Mouse (Mus musculus): ENCODE results near the gene Rpgrip1l. TPM values are rescaled to one million over a fixed set of nuclear protein-coding genes. Genes with fewer than 3 reads are reported as not detected.

Rpgrip1l gene
- 1.7 TPM for polyA plus RNA-seq (2014; fragmentation: Illumina TruSeq; extraction: RNeasy Lipid Tissue Mini Kit (QIAGEN cat#74804); ENCODE audit: low read depth, low replicate concordance)

DNA sequence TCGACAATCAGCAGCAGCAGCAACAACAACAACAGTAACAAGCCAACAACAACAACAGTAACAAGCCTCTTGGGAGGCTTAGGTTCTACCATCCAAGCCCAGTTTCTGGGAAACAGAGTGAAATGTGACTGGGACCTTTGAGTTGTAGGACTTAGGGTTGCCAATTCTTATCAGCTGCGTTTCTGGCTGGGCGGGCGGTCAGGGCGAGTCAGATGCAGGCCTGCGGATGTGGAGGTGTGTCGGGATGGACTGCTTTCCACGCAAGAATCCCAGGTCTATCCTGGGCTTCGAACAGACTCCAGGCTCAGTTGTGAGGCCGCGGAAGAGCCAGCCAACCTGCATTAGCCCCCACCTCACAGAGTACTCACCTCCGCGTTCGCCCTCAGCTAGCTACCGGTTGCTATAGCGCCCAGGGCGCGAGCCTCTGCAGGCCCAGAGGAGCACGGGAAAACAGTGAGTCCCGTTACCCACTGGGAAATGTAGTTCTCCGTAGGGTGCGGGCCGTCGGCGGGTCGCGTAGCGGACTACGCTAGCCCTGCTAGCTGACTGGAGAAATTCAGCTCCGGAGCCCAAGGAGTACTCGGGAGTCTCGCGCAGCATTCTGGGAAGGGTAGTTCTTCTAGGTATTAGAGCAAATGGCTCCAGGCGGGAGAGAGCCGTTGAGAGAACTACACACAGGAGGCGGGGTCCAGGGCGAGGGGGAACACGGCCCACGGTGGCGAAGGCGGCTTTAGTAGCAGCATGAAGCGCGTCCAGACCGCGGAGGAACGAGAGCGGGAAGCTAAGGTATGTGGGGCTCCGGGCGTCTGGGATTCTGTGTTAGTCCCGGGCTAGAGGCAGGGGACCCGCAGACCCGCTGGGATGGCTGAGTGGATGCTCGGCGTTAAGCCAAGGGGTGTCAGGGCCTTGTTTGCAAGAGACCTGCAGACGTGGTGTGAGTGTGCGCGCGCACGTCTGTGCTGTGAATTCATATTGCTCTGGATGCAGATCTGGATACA is at the start of gene Rpgrip1l, which contains the start of gene Fto:
Gene Rpgrip1l, minus strand, starts transcription at position 428 of the 998 bp plus-strand sequence.
Gene Fto, plus strand, starts transcription at position 691 of the 998 bp plus-strand sequence.

DNA sequence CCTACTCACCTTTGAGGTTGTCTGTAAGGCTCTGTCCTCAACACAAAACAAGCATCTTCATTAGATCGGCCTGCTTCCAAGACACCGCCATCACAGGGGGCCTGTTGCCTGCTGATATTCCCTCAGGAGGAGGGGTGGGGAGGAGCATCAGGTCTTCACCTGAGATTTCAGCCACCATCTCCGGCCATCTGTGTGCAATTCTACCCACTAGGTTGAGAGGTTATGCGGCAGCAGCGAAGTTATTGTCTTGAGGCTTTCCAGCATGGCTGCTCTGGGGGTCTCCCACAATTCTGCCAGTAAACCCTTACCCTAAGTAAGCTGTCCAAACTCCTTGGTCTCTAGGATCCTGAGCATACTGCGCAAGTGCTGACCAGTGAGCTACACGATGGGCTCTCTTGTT is 113.2 kb downstream of the Rpgrip1l start, which contains the start of gene Aktip:
Gene Aktip, minus strand, starts transcription at position 101 of the 400 bp plus-strand sequence.

Other genes with a start within 250 kb of the Rpgrip1l start
- 26.0 TPM for gene Rbl2, start 243.2 kb downstream of the Rpgrip1l start, polyA plus RNA-seq (2014; fragmentation: Illumina TruSeq; extraction: RNeasy Lipid Tissue Mini Kit (QIAGEN cat#74804); ENCODE audit: low read depth, low replicate concordance)
- 16.2 TPM for gene Aktip, start 113.3 kb downstream of the Rpgrip1l start, polyA plus RNA-seq (2014; fragmentation: Illumina TruSeq; extraction: RNeasy Lipid Tissue Mini Kit (QIAGEN cat#74804); ENCODE audit: low read depth, low replicate concordance)
- 15.3 TPM for gene Fto, start 263 bp upstream of the Rpgrip1l start, polyA plus RNA-seq (2014; fragmentation: Illumina TruSeq; extraction: RNeasy Lipid Tissue Mini Kit (QIAGEN cat#74804); ENCODE audit: low read depth, low replicate concordance)

Data from liver, adult 10 weeks (tissue).